Mouse (Mus musculus): ENCODE results near the gene Ctnnb1. TPM values are rescaled to one million over a fixed set of nuclear protein-coding genes. Genes with fewer than 3 reads are reported as not detected.

The Ctnnb1 gene
- polyA plus RNA-seq, 1 experiment, result 115 TPM

DNA sequence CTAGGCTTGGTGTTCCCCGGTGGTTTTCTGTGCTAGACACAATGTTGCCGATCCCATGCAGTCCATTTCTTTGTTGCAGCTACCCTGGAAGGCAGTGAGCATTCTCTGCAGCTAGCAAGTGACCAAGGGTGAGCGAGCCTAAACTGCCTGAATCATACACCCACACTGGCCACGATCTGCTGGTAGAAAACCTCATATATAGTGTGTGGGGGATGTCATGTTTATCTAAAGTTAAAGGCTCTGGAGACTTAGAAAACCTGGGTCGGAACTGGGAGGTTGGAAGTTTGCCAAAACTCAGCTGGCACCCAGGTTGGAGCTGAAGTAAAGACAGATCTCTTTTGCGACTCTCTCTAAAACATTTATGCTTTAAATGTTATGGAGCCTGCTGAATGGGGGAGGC lies 10.4 kb upstream of the Ctnnb1 start:
- H3K27ac ChIP-seq (ENCODE audit: control insufficient read depth, insufficient read depth, low read length), result no peak overlapping the region
- H3K27me3 ChIP-seq (ENCODE audit: control insufficient read depth, insufficient read depth, low read length), result no peaks in the 10 kb centered on the region
- H3K36me3 ChIP-seq (ENCODE audit: control insufficient read depth, insufficient read depth, low read length), result no peaks in the 10 kb centered on the region
- DNase-seq, result no peak
- H3K4me3 ChIP-seq (ENCODE audit: control insufficient read depth, insufficient read depth, low read length), result no peak overlapping the region
- peaks cover 10% of the 10 kb centered on the region for H3K4me1 ChIP-seq (replicated peaks; ENCODE audit: control insufficient read depth, insufficient read depth, low read length)
- TF ChIP-seq POLR2A (IDR thresholded peaks at IDR 0.05; ENCODE audit: control insufficient read depth, extremely low read depth, insufficient read depth, low read length, poor library complexity) (no peak), CTCF (IDR thresholded peaks at IDR 0.05; ENCODE audit: borderline replicate concordance, control insufficient read depth, extremely low read depth, insufficient read depth, low read length, poor library complexity) (no peak)
- 70% methylated on average over 6 of the region's 6 CpGs for WGBS

DNA sequence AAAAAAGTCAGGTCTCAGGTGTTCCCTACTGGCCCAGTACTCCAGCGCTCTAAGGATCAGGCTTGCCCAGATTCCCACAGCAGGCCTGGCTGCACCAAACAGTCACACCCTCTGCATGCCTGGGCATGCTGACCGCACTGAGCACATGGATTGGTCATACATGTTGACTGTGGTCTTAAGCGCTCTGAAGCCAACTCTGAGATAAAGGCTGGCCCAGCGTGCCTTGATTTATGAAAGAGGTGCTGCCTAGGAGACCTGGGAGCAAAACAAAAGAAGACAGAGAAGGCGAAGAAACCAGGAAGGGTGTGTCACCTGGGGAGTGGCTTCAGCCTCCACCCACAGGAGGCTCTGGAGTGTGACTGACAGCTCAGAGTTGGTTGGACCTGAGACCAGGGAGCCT lies 9.9 kb upstream of the Ctnnb1 start:
- TF ChIP-seq POLR2A (IDR thresholded peaks at IDR 0.05; ENCODE audit: control insufficient read depth, extremely low read depth, insufficient read depth, low read length, poor library complexity), result no peak
- TF ChIP-seq CTCF (IDR thresholded peaks at IDR 0.05; ENCODE audit: borderline replicate concordance, control insufficient read depth, extremely low read depth, insufficient read depth, low read length, poor library complexity), result no peak
- DNase-seq, result no peak
- 90% methylated on average over 5 of the region's 5 CpGs for WGBS
- Histone ChIP-seq H3K4me1 (replicated peaks; ENCODE audit: control insufficient read depth, insufficient read depth, low read length) (peaks cover 10% of the 10 kb centered on the region), H3K36me3 (ENCODE audit: control insufficient read depth, insufficient read depth, low read length) (no peaks in the 10 kb centered on the region), H3K27ac (ENCODE audit: control insufficient read depth, insufficient read depth, low read length) (no peak overlapping the region), H3K27me3 (ENCODE audit: control insufficient read depth, insufficient read depth, low read length) (no peaks in the 10 kb centered on the region), H3K4me3 (ENCODE audit: control insufficient read depth, insufficient read depth, low read length) (no peak overlapping the region)

DNA sequence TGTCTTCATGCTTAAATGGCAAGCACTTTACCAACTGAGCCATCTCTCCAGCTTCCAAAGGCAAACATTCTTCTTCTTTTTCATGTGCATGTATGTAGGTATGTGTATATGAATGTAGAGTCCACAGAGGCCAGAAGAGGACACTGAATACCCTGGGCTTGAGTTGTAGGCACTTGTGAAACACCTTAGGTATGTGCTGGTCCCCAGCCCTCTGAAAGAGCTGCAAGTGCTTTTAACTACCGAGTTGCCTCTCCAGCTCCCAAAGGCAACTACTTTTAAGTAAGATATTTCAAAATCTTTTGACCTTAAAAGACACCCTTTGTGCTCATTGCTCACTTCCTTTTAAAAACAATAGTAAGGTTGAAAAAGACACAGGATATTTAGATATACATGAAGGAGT lies 2.9 kb upstream of the Ctnnb1 start:
- Histone ChIP-seq H3K27me3 (ENCODE audit: control insufficient read depth, insufficient read depth, low read length) (no peaks in the 10 kb centered on the region), H3K36me3 (ENCODE audit: control insufficient read depth, insufficient read depth, low read length) (no peaks in the 10 kb centered on the region), H3K27ac (ENCODE audit: control insufficient read depth, insufficient read depth, low read length) (no peak overlapping the region), H3K4me3 (ENCODE audit: control insufficient read depth, insufficient read depth, low read length) (no peak overlapping the region), H3K4me1 (replicated peaks; ENCODE audit: control insufficient read depth, insufficient read depth, low read length) (no peaks in the 10 kb centered on the region; the same call in 1 of the 2 replicates)
- 58% methylated on average over 1 of the region's 1 CpGs for WGBS
- DNase-seq, result no peak
- TF ChIP-seq CTCF (IDR thresholded peaks at IDR 0.05; ENCODE audit: borderline replicate concordance, control insufficient read depth, extremely low read depth, insufficient read depth, low read length, poor library complexity) (no peak), POLR2A (IDR thresholded peaks at IDR 0.05; ENCODE audit: control insufficient read depth, extremely low read depth, insufficient read depth, low read length, poor library complexity) (no peak)

DNA sequence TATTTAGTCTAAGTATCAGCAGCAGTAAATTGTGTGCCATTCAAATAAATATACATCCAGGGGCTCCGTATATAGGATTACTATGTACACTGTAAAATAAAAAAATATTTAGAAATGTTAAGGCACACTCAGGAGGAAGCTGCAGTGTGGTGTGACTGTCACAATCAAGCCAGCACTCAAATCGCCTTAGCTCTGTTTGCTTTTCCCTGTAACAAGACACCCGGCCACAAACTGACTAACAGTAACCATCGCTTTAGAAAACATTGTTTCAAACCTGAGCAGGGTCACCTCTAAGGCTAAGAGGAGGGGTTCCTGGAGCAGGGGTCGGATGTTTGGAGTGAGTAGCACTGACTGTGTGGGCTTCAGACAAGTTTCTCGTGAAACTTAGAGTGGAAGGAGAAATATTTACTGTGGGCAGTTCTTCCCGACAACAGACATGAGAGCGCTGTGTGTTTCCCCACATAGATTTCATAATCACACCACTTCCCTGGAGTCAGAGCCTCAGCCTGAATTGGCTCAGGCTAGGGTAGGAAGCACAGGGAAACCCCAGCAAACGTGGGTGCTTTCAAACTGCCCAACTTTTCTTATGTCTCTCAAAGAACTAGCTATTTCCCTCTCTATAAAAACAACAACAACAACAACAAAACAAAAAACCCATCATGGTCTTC lies 1.9 kb upstream of the Ctnnb1 start:
- Histone ChIP-seq H3K36me3 (ENCODE audit: control insufficient read depth, insufficient read depth, low read length) (no peaks in the 10 kb centered on the region), H3K4me1 (replicated peaks; ENCODE audit: control insufficient read depth, insufficient read depth, low read length) (no peaks in the 10 kb centered on the region; the same call in 1 of the 2 replicates), H3K27me3 (ENCODE audit: control insufficient read depth, insufficient read depth, low read length) (no peaks in the 10 kb centered on the region), H3K4me3 (ENCODE audit: control insufficient read depth, insufficient read depth, low read length) (no peak overlapping the region), H3K27ac (ENCODE audit: control insufficient read depth, insufficient read depth, low read length) (no peak overlapping the region)
- no peak for DNase-seq
- TF ChIP-seq CTCF (IDR thresholded peaks at IDR 0.05; ENCODE audit: borderline replicate concordance, control insufficient read depth, extremely low read depth, insufficient read depth, low read length, poor library complexity) (no peak), POLR2A (IDR thresholded peaks at IDR 0.05; ENCODE audit: control insufficient read depth, extremely low read depth, insufficient read depth, low read length, poor library complexity) (no peak)
- WGBS, result 81% methylated on average over 9 of the region's 9 CpGs

DNA sequence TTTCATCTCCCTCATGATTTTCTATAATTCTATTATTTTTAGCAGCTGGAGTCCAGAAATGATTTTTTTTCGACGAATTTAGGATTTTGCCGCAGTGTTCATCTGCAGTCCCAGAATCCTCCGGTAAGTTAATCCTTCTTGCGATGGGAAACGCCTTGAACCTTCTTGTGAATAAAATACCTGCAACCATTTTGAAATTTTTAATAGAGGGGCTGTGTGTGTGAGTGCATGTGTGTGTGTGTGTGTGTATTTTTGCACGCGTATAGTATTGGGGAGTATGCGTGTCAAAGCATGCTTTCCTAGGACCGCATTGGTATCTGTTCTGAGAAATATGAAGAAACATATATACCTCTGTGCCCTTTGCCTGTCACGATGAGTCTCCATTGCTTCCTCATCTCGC lies 1.0 kb downstream of the Ctnnb1 start:
- WGBS, result 97% methylated on average over 12 of the region's 12 CpGs
- no peak for DNase-seq
- H3K4me1 ChIP-seq (replicated peaks; ENCODE audit: control insufficient read depth, insufficient read depth, low read length), result peaks cover 5% of the 10 kb centered on the region
- no peak for TF ChIP-seq POLR2A (IDR thresholded peaks at IDR 0.05; ENCODE audit: control insufficient read depth, extremely low read depth, insufficient read depth, low read length, poor library complexity)
- no peak for TF ChIP-seq CTCF (IDR thresholded peaks at IDR 0.05; ENCODE audit: borderline replicate concordance, control insufficient read depth, extremely low read depth, insufficient read depth, low read length, poor library complexity)
- no peaks in the 10 kb centered on the region for H3K36me3 ChIP-seq (ENCODE audit: control insufficient read depth, insufficient read depth, low read length)
- no peak overlapping the region for H3K4me3 ChIP-seq (ENCODE audit: control insufficient read depth, insufficient read depth, low read length)
- H3K27ac ChIP-seq (ENCODE audit: control insufficient read depth, insufficient read depth, low read length), result no peak overlapping the region
- H3K27me3 ChIP-seq (ENCODE audit: control insufficient read depth, insufficient read depth, low read length), result no peaks in the 10 kb centered on the region

DNA sequence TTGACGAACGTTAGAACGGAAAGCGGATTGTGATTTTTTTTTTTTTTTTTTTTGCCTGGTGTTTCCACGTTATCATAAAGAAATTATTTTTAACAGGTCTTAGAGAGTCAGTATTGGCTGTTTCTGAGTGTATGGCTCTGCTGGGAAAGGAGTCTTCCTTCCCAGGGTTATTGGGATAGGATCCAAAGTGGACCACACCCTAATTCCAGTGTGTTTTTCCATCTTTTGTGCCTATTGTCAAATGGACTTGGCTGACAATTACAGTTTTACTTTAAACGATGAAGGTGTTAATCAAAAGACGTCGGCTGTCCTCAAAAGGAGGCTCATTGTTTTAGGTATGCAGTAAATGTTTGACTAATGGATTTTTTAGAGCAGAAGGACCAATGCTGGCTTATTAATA lies 1.8 kb downstream of the Ctnnb1 start:
- TF ChIP-seq POLR2A (IDR thresholded peaks at IDR 0.05; ENCODE audit: control insufficient read depth, extremely low read depth, insufficient read depth, low read length, poor library complexity), result no peak
- no peak for TF ChIP-seq CTCF (IDR thresholded peaks at IDR 0.05; ENCODE audit: borderline replicate concordance, control insufficient read depth, extremely low read depth, insufficient read depth, low read length, poor library complexity)
- DNase-seq, result no peak
- WGBS, result 94% methylated on average over 8 of the region's 8 CpGs
- Histone ChIP-seq H3K4me3 (ENCODE audit: control insufficient read depth, insufficient read depth, low read length) (no peak overlapping the region), H3K4me1 (replicated peaks; ENCODE audit: control insufficient read depth, insufficient read depth, low read length) (peaks cover 10% of the 10 kb centered on the region), H3K27me3 (ENCODE audit: control insufficient read depth, insufficient read depth, low read length) (no peaks in the 10 kb centered on the region), H3K27ac (ENCODE audit: control insufficient read depth, insufficient read depth, low read length) (no peak overlapping the region), H3K36me3 (ENCODE audit: control insufficient read depth, insufficient read depth, low read length) (no peaks in the 10 kb centered on the region)

DNA sequence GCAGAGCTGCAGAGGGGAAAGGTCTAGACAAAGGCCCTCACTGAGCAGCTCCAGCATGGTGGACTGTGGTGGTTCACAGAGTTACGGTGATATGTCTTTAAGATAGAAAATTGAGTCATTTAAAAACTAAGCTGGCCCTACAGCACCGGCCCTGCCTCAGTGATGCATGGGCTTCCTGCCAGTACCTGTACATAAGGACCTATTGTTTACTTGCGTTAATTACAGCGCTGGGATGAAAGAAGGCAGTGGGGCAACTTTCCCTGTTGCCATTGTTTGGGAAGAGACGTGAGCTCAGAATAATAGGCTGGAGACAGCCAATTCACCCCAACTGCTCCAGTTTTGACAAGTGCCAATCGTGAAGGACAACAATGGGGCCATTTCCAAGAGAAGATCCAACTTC lies 3.4 kb downstream of the Ctnnb1 start:
- TF ChIP-seq POLR2A (IDR thresholded peaks at IDR 0.05; ENCODE audit: control insufficient read depth, extremely low read depth, insufficient read depth, low read length, poor library complexity) (no peak), CTCF (IDR thresholded peaks at IDR 0.05; ENCODE audit: borderline replicate concordance, control insufficient read depth, extremely low read depth, insufficient read depth, low read length, poor library complexity) (no peak)
- Histone ChIP-seq H3K27me3 (ENCODE audit: control insufficient read depth, insufficient read depth, low read length) (no peaks in the 10 kb centered on the region), H3K4me1 (replicated peaks; ENCODE audit: control insufficient read depth, insufficient read depth, low read length) (peaks cover 16% of the 10 kb centered on the region), H3K27ac (ENCODE audit: control insufficient read depth, insufficient read depth, low read length) (no peak overlapping the region), H3K36me3 (ENCODE audit: control insufficient read depth, insufficient read depth, low read length) (no peaks in the 10 kb centered on the region), H3K4me3 (ENCODE audit: control insufficient read depth, insufficient read depth, low read length) (no peak overlapping the region)
- WGBS, result 95% methylated on average over 6 of the region's 6 CpGs
- DNase-seq, result no peak

Measured in thymus, adult 2 months (tissue).